Mouse (Mus musculus) limb, embryonic 14.5 days (tissue): Measurements from ENCODE around the gene Syncrip. TPM values are rescaled to one million over a fixed set of nuclear protein-coding genes. Genes with fewer than 3 reads are reported as not detected.

Experiments
- ATAC-seq: fragments of 200-750 bp; cut with Nextera tagmentation; 2 replicates; pipeline ENCODE4 v1.8.0; 2017; ENCODE audit warnings: low read depth, moderate number of reproducible peaks, moderate TSS enrichment; ENCODE audit not compliant: low FRiP score
- DNase-seq: peaks from one replicate; pipeline ENCODE4 v3.0.0-alpha.2; 2015; ENCODE audit warnings: low spot score
- H3K27ac ChIP-seq: fragments of 300-500 bp; sonication (generic); replicated peaks from 2 replicates; pipeline ENCODE4 v1.5.1; 2014; ENCODE audit warnings: low read depth, mild to moderate bottlenecking, low read length, moderate library complexity, mixed read lengths
- H3K27me3 ChIP-seq: fragments of 300-500 bp; sonication (generic); 2 replicates; pipeline ENCODE4 v1.6.1; 2014; ENCODE audit warnings: low read length, mixed read lengths; ENCODE audit not compliant: control insufficient read depth, insufficient read depth
- H3K36me3 ChIP-seq: fragments of 300-500 bp; sonication (generic); 2 replicates; pipeline ENCODE4 v1.6.1; 2014; ENCODE audit warnings: mild to moderate bottlenecking, low read length, moderate library complexity, mixed read lengths; ENCODE audit not compliant: control insufficient read depth, insufficient read depth
- H3K4me1 ChIP-seq: fragments of 300-500 bp; sonication (generic); 2 replicates; pipeline ENCODE4 v1.6.1; 2014; ENCODE audit warnings: antibody characterized with exemption, low read length, mixed read lengths; ENCODE audit not compliant: control insufficient read depth, insufficient read depth
- H3K4me2 ChIP-seq: fragments of 300-500 bp; sonication (generic); replicated peaks from 2 replicates; pipeline ENCODE4 v1.6.1; 2014; ENCODE audit warnings: low read depth, mild to moderate bottlenecking, low read length, moderate library complexity; ENCODE audit not compliant: severe bottlenecking
- H3K4me3 ChIP-seq: fragments of 300-500 bp; sonication (generic); replicated peaks from 2 replicates; pipeline ENCODE4 v1.5.1; 2014; ENCODE audit warnings: low read length
- H3K9ac ChIP-seq: fragments of 300-500 bp; sonication (generic); 2 replicates; pipeline ENCODE4 v1.6.1; 2014; ENCODE audit warnings: mild to moderate bottlenecking, low read depth, low read length, moderate library complexity; ENCODE audit not compliant: severe bottlenecking
- H3K9me3 ChIP-seq: fragments of 300-500 bp; sonication (generic); 2 replicates; pipeline ENCODE4 v1.6.1; 2016; ENCODE audit warnings: low read length; ENCODE audit not compliant: control insufficient read depth
- POLR2A ChIP-seq: fragments of 200-500 bp; IDR thresholded peaks from 2 replicates; pipeline ENCODE4 v1.8.0; 2012; ENCODE audit warnings: inconsistent platforms, mild to moderate bottlenecking, moderate library complexity, borderline replicate concordance; ENCODE audit not compliant: insufficient read depth, insufficient read length; ENCODE audit errors: extremely low read depth
- WGBS: fragments of 180-500 bp; shearing (Covaris S2); extraction: QIAGEN DNeasy Blood & Tissue Kit; methylation state at CpG from one replicate; pipeline ENCODE4 v1.1.7; 2014; 5-methylcytosine and 5-hydroxymethylcytosine counted together
- polyA plus RNA-seq, 2 experiments: library from polyadenylated mRNA; depleted of rRNA in 1 of 2; stranded (reverse) in 1 of 2; unstranded in 1 of 2; fragments of >200 nt; fragmentation: Nextera tagmentation in 1 of 2; extraction: Ambion mirVana in 1 of 2; gene quantifications; 2 replicates each; pipeline versions ENCODE4 v1.2.1 to v1.2.3; 2012 to 2014

Gene Syncrip
- polyA plus RNA-seq, 2 experiments: 86.2 to 119 TPM

DNA sequence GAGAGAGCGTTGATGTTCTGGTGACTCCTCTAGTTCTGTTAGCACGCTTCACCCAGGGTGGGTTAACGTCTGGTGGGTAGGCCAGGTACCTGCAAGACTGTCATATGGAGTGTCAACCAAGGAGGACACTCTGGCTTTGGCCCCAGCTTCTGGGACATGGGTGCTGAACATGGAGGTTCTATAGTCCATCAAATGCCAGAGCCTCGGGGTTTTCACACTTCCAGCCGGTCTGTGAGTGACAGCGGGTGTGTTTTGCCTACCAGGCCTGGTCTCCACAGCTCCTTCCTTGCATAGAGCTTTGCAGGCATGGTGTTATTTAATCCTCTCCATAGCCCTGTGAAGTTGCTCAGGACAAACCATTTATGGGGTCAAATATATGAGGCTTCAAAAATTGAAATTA, 43.0 kb upstream of the Syncrip start:
- WGBS: 86% methylated on average over 6 of the region's 6 CpGs
- Histone ChIP-seq H3K27me3 (no peaks in the 10 kb centered on the region), H3K36me3 (peaks cover 12% of the 10 kb centered on the region), H3K4me1 (peaks cover 8% of the 10 kb centered on the region), H3K27ac (no peak overlapping the region), H3K9ac (no peak overlapping the region), H3K4me3 (no peak overlapping the region), H3K4me2 (no peak overlapping the region), H3K9me3 (no peaks in the 10 kb centered on the region)
- ATAC-seq: no peak
- no peak for TF ChIP-seq POLR2A
- DNase-seq: no peak

DNA sequence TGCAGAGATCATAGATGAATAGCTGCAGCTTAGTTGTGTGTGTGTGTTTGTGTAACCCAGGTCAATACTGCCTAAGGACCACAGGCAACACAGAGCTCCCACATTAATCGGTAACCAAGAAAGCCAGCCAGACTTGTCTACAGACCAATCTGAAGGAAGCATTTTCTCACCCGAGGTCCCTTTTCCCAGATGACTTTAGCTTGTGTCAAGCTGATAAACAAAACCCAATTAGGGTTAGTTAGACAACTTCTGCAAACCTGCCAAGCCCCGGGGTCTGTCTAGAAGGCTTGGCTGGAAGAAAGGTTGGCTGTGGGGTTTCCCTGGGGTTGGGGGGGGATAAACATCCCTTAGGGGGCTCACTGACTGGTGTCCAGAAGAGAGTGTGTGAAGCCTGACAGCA, 42.4 kb upstream of the Syncrip start:
- H3K4me2 ChIP-seq: no peak overlapping the region
- whole genome bisulfite sequencing: 69% methylated on average over 3 of the region's 3 CpGs

DNA sequence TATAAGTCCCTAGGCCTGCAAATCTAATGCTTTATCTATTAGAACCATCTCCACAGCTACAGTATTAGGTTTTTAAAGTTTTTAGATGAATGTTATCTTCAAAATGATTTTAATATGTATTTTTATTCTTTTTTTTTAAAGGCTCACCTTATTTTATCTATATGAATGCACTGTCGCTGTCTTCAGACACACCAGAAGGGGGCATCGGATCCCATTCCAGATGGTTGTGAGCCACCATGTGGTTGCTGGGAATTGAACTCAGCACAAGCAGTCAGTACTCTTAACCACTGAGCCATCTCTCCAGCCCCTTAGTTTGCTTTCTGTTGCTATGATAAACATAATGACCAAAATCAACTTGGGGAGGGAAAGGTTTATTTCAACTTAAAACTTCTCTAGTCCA, 42.0 kb upstream of the Syncrip start:
- Histone ChIP-seq H3K4me2 (no peak overlapping the region), H3K36me3 (peaks cover 14% of the 10 kb centered on the region), H3K27me3 (no peaks in the 10 kb centered on the region), H3K4me3 (no peak overlapping the region), H3K27ac (no peak overlapping the region), H3K9ac (no peak overlapping the region), H3K4me1 (peaks cover 8% of the 10 kb centered on the region), H3K9me3 (no peaks in the 10 kb centered on the region)
- ATAC-seq (no peak), DNase-seq (no peak)
- 97% methylated on average over 2 of the region's 2 CpGs for whole genome bisulfite sequencing
- no peak for TF ChIP-seq POLR2A

More for the DNA sequence above, 42.4 kb upstream of the Syncrip start:
- Histone ChIP-seq H3K4me1 (peaks cover 8% of the 10 kb centered on the region), H3K9ac (no peak overlapping the region), H3K9me3 (no peaks in the 10 kb centered on the region), H3K4me3 (no peak overlapping the region), H3K36me3 (peaks cover 14% of the 10 kb centered on the region), H3K27me3 (no peaks in the 10 kb centered on the region), H3K27ac (no peak overlapping the region)
- ATAC-seq: no peak
- TF ChIP-seq POLR2A: no peak
- DNase-seq: no peak

DNA sequence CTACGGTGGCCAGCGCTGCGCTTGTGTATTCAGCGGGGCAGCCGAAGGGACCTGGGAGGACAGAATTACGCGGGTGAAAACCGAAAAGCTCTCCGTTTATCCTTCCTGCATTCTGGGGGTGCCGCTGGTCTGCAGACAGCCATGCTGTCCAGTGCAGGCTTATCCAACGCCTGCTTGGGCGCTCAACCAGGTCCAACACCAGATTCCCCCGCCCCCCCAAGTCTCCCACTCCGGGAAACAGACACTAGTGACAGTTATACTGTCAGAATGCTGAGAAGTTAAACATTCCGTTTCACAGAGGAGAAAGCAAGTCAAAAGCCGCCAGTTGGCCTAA, 40.9 kb upstream of the Syncrip start:
- Histone ChIP-seq H3K9me3 (no peaks in the 10 kb centered on the region), H3K27ac (peak overlapping the region; percentile 79), H3K4me2 (peak overlapping the region; percentile 77), H3K4me1 (peaks cover 8% of the 10 kb centered on the region), H3K36me3 (peaks cover 14% of the 10 kb centered on the region), H3K4me3 (peak overlapping the region; percentile 78), H3K27me3 (no peaks in the 10 kb centered on the region), H3K9ac (peak overlapping the region; percentile 66)
- no peak for ATAC-seq
- TF ChIP-seq POLR2A: no peak
- WGBS: 2% methylated on average over 16 of the region's 16 CpGs
- no peak for DNase-seq

DNA sequence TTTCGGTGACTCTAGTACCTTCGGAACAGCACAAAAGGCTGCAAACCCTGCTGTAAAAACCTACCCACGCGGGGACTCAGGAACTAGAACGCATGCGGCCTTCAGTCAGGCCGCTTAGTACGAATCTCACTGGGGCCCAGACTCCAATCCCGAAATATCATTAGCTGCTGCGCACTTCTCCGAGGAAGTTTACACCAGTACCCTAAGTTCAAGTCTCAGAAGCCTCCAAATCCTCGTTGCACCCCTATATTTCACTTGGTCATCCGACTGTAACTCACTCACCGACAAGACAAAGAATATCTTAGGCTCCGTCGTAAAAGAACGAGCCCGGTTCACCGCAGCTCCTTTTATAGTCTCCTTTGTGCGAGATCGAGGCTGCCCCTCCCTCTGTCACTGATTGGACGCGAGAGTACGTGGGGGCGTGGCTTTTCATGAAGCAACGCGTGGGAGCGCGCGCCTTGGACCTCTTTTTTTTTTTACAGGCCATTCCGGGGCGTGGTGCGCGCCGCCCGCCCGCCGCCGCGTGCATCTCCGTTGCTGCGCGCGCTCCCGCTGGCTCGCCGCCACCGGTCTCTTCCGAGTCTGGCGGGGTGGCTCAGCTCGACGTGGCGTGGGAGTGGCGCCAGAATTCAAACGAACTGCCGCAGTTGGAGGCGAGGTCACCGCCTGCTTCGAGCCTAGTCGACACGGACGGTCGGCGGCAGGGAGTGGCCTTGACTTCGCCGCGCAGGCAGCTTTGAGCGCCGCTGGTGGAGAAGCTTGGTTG, 40.4 kb upstream of the Syncrip start:
- TF ChIP-seq POLR2A: peak; percentile 100; the same call in 1 of the 2 replicates
- Histone ChIP-seq H3K4me1 (peaks cover 8% of the 10 kb centered on the region), H3K36me3 (peaks cover 14% of the 10 kb centered on the region), H3K9me3 (no peaks in the 10 kb centered on the region), H3K4me3 (peak overlapping the region; percentile 78), H3K27ac (peak overlapping the region; percentile 91), H3K4me2 (peak overlapping the region; percentile 77), H3K9ac (peak overlapping the region; percentile 93), H3K27me3 (no peaks in the 10 kb centered on the region)
- WGBS: under 1% methylated on average over 68 of the region's 69 CpGs
- DNase-seq (peak; percentile 98), ATAC-seq (peak; percentile 89)
